Mouse (Mus musculus) layer of hippocampus, postnatal 25 days (tissue): ENCODE measurements around the gene Btrc. TPM values are rescaled to one million over a fixed set of nuclear protein-coding genes. Genes with fewer than 3 reads are reported as not detected.

Experiments
- DNase-seq, 2 experiments: peaks; one replicate each; pipeline ENCODE4 v3.0.0; 2022; ENCODE audit warnings: mixed read lengths in 2 of 2, low spot score in 1 of 2; ENCODE audit errors: extremely low spot score in 1 of 2
- total RNA-seq, 2 experiments: library from RNA; stranded (reverse); gene quantifications; 2 replicates each; pipeline ENCODE4 v1.2.3; 2021

Btrc gene
- total RNA-seq, 2 experiments from 2014 or later: 93.9 to 94.3 TPM

- peak; percentile 66 to 76 for DNase-seq
Measured at GRCm38 (mm10) chr19:45560153-45560890, 196.8 kb downstream of the Btrc start, which contains the start of the genes Poll and Gm17018. Gene Poll, minus strand, starts transcription at chr19:45560531. Gene Gm17018, plus strand, starts transcription at chr19:45560615.

- DNase-seq: no peak
Measured at GRCm38 (mm10) chr19:45565925-45566715, 202.6 kb downstream of the Btrc start.

- DNase-seq: no peak
Measured at GRCm38 (mm10) chr19:45567367-45567766, 203.8 kb downstream of the Btrc start.

- DNase-seq: no peak
Measured at GRCm38 (mm10) chr19:45573033-45573432, 209.5 kb downstream of the Btrc start.

- DNase-seq: peak; percentile 64 to 71
Measured at GRCm38 (mm10) chr19:45573861-45574267, 210.3 kb downstream of the Btrc start.

- no peak for DNase-seq
Measured at GRCm38 (mm10) chr19:45574339-45574898, 210.9 kb downstream of the Btrc start.

GRCm38 (mm10) chr19:45574941-45575631 lies 211.6 kb downstream of the Btrc start:
- no peak for DNase-seq

GRCm38 (mm10) chr19:45575632-45576001 lies 212.1 kb downstream of the Btrc start:
- DNase-seq: no peak

GRCm38 (mm10) chr19:45577141-45577750 lies 213.7 kb downstream of the Btrc start:
- no peak for DNase-seq

GRCm38 (mm10) chr19:45578976-45579375 lies 215.4 kb downstream of the Btrc start:
- no peak for DNase-seq

- DNase-seq: no peak
Measured at GRCm38 (mm10) chr19:45579416-45579815, 215.9 kb downstream of the Btrc start.

Other genes with a start within 250 kb of the Btrc start
- not detected for gene Tlx1, start 213.1 kb upstream of the Btrc start, total RNA-seq
- gene Lbx1, start 127.9 kb upstream of the Btrc start, total RNA-seq: not detected
- 1 to 10 TPM; 8.3 to 9.4 TPM for gene Poll, start 196.8 kb downstream of the Btrc start, total RNA-seq
- gene Gm17018, start 196.9 kb downstream of the Btrc start, total RNA-seq: 10 to 100 TPM; 58.9 to 62.1 TPM